22 mouse cellular contexts compared by ENCODE assay signal in the genomic region with DNA sequence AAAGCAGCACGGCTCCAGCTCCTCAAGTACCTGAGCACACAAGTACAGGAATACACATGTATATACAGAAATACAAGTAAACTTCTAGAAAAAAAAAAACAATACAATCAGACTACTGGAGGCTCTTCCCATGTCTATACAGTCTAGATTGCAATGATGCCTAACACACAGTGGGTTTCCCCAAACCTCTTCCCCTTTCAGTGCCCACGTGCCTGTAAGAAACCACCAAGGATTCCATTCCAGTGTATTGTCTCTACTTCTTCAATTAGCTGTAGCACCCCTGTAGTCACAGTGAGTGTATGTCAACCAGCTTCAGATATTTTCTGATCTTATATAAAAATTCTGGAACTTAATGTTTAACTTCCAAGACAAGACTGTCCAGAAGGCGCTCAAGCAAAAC. TPM values are rescaled to one million over a fixed set of nuclear protein-coding genes. Genes with fewer than 3 reads are reported as not detected.
DNase-seq lines count a peak whose midpoint lies in the region; ATAC-seq and TF ChIP-seq lines count a peak whose summit lies in the region.
"Had no signal": no experiment of that assay in that cellular context is flagged by ENCODE, and none has a peak within 500 bp of the region (broad histone marks: within the 10 kb centered on the region; RNA-seq: fewer than 3 reads in every experiment).

No protein-coding gene starts in this region.

- TF ChIP-seq POLR2A in lung, adult 2 months (IDR thresholded peaks at IDR 0.05; ENCODE audit: borderline replicate concordance, extremely low read depth, low read depth, low read length): no peak

- no peak overlapping the region for H3K4me3 ChIP-seq in lung, adult 2 months (replicated peaks; ENCODE audit: extremely low read depth, low read depth, low read length)
- H3K4me3 ChIP-seq: embryonic facial prominence, embryonic 12.5 days; heart, adult 2 months; hindbrain, embryonic 12.5 days; left cerebral cortex, adult 2 months; midbrain, embryonic 10.5 days had no signal

- DNase-seq in lung, adult 18-20 months: peak; percentile 13 to 22
- no peak for DNase-seq in lung, adult 2 months
- peak; percentile 77 for DNase-seq in A20 (ENCODE audit: low read depth, low spot score)
- DNase-seq in c-Kit-positive CD71-negative TER-119-negative erythroid progenitor cells, embryonic 14.5 days (ENCODE audit: low read depth): peak; percentile 19
- no peak for DNase-seq in embryo, embryonic 10 days (ENCODE audit: low spot score)
- DNase-seq in adrenal gland, adult 8-10 months: no peak
- DNase-seq: adrenal gland, postnatal 10 days; gastrocnemius, postnatal 10 days; heart, adult 2 months; kidney, adult 8-10 months; kidney, postnatal 25 days; layer of hippocampus, adult 9-11 months; lung, embryonic 14.5 days; retina, postnatal 1 day; thymus, postnatal 36 days had no signal

- peak; percentile 64 for ATAC-seq in monocyte, adult 5-6 weeks (replicated peaks; ENCODE audit: insufficient number of reproducible peaks, low FRiP score, low TSS enrichment, poor library complexity, severe bottlenecking)
- ATAC-seq: forebrain, embryonic 14.5 days; Patski had no signal

- no peak for TF ChIP-seq CTCF in lung, adult 2 months (IDR thresholded peaks at IDR 0.05; ENCODE audit: insufficient read depth, low read length)

- 87% methylated on average over 3 of the region's 3 CpGs for WGBS in lung, adult 2 months

- H3K4me1 ChIP-seq in lung, adult 2 months (ENCODE audit: control insufficient read depth, insufficient read depth, low read length): peaks cover 2% of the 10 kb centered on the region; the same call in 1 of the 2 replicates

RNA-seq across cellular contexts. Expression of a gene that starts 1.8 kb away (rescaled TPM):
- polyA plus RNA-seq in lung, adult 2 months (2012; rRNA removed): 11.8 and 13.7 TPM in 2 replicates
- total RNA-seq in monocyte, adult 5-6 weeks (2017): 31.8 to 40.7 TPM (median 36.9 TPM) in 3 replicates
- 10 to 100 TPM; 41.1 to 48.8 (median 46.2) TPM for total RNA-seq in adrenal gland, adult 8-10 months (2022)

Comparison
In these comparisons a context has a peak if more than half of its experiments do, and no peak if none do; other contexts are left out.
1. DNase-seq: peak in lung, adult 18-20 months (2 of 2), A20 (single experiment) and c-Kit-positive CD71-negative TER-119-negative erythroid progenitor cells, embryonic 14.5 days (single experiment); none in lung, adult 2 months (single experiment), embryo, embryonic 10 days (single experiment) and adrenal gland, adult 8-10 months (single experiment).